Mouse (Mus musculus): Measurements from ENCODE around the gene Atp6ap1.
A peak's percentile ranks its signal among the peaks of the same experiment; 100 is the strongest.

Gene Atp6ap1

DNA sequence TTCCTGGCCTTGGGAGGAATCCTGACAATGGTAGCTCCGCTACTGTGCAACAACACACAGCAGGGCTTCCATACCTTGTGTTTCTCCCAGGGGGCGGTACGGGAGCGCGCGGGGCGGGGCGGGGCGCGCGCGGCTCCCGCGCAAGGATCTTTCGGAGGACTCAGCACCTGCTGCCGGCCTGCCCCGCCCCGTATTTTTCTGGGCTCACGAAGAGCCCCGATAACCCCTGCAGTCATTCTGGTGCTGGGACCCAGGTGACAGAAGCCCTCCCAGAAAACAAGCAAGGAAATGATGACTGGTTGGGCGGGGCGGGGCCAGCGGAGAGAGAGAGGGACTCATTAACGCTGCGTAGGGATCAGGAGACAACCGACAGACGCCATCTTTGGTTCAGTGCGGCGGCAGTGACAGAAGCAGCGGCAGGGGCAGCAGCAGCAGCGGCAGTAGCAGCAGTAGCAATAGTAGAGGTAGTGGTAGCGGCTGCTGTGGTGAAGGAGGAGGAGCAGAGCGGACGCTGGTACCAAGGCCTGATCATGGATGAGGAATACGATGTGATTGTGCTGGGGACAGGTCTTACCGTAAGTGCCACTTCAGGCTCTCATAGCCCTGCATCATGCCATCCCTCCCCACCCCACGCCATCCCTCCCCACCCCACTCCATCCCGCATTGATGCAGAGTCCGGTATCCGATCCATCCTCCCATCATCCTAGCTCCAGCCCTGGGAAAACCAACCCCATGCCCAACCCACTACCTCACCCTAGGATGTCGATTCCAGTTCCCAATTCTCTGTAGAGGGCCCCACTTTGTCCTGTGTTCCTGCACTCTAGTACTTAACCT is 8.2 kb downstream of the Atp6ap1 start, which contains the start of gene Gdi1:
TSS of gene Gdi1 (plus strand) at position 132 of the 834 bp plus-strand sequence.
- DNase-seq: peak; percentile 92

DNA sequence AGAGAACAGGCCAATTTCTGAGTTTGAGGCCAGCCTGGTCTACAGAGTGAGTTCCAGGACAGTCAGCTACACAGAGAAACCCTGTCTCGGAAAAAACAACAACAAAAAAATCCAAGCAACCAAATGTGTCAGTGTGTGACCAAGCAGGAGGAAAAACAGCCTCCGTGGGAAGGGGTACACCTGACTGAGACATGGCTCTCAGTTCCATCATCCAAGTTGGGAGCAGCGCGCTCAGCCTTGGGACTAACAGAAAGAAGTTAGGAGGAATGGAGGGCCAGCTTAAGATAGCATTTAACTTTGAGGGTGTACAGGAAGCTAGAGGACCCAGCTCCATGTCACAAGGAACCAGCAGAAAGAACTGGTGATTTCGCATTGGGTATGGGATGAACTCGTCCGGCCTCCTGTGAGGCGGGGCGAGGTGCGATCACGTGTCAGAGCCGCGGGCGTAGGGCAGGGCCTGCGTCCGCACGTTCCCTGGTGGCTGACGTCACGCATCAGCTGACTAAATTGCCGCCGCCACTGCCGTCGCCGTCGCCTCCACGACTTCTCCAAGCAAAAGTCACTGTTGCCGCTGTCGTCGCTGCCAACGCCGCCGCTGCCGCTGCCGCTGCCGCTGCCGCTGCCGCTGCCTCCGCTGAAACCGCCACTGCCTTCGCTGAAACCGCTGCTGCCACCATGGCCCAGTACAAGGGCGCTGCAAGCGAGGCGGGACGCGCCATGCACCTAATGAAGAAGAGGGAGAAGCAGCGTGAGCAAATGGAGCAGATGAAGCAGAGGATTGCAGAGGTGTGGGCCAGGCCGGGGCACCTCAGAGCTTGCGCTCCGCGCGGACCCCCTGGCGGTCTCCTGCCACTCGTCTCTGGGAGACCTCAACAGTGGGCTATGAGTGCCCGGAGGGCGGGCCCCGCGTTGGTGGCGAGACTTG is 15.9 kb downstream of the Atp6ap1 start, which contains the start of gene Fam50a:
TSS of gene Fam50a (plus strand) at position 494 of the 925 bp plus-strand sequence.
- DNase-seq: peak; percentile 91

DNA sequence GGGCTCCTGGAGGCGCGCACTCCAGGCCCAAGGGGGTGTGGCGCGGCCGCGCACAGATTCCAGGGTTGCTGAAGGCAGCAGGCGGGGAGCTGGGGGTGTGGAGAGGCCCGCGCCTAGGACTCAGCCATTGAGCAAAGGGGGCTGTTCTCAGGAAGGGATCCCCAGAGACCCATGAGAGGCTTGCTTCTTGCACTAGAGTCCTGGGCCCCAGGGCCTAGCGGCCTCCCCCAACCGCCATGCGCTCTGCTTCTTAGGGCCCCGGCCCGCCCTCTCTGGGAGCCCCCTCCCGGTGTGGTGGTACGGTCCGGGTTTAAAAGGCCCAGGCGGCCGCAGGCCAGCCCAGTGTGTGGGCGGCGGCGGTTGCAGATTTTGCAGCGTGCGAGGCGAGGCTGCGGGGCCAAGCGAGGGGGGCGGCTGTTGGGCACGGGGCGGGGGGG is 31.8 kb downstream of the Atp6ap1 start, which contains the start of gene Plxna3:
TSS of gene Plxna3 (plus strand) at position 342 of the 437 bp plus-strand sequence.
- peak; percentile 89 for DNase-seq

- DNase-seq: no peak
These were observed 32.3 kb downstream of the Atp6ap1 start for GRCm38 (mm10) chrX:74329215-74329671.

GRCm38 (mm10) chrX:74330166-74330930 is 33.5 kb downstream of the Atp6ap1 start:
- peak; percentile 25 for DNase-seq

DNA sequence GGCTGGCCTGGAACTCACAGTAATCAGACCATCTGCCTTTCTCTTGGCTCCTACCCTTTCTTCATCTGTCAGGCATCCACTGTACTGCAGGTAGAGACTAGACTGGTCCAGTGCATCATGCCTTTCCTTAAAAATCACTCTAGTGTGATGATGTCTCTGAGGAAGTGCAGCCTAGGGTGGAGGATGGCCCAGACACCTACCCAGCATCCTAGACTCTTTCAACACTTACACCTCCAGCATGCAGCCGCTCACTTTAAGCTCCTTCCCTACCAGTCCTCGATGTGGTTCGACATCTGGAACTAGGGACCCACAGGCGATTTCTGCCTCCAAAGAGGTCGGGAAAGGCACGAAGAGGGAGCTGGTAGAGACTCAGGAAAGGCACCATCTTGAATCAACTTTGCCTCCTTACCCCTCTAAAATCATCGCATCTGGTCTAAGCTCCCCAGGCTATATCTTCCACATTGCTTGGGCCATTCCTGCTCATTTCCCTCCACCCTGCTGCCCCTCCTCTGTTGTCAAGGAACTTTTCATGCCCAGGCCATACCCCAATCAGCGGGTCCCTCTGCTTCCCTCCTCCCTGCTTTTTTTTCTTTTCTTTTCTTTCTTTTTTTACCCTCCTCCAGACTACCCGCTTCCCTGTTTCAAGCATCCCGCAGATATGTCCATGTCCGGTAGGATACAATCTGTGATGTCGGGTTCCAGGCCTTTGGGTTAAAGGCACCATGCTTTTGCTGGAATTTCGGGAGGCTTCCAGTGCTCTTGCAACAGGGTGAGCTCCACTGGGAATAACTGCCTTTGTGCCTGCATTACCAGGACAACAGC is 56.0 kb downstream of the Atp6ap1 start:
- DNase-seq: no peak

DNA sequence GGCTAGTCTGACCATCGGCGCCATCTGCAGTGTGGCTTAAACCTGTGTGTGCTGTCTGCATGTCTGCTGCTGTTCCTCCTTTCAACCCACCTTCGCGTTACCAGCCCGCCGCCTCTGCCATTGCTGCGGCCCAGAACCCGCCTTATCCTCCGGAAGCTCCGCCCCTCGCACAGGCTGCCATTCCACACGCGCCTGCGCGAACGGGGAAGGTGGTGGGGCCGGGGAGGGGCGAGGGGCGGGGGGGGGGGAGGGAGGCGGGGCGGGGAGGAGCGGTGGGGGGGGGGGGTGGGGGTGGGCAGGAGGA is 56.5 kb downstream of the Atp6ap1 start, which contains the start of gene Lage3:
TSS of gene Lage3 (minus strand) at position 152 of the 304 bp plus-strand sequence.
- peak; percentile 89 for DNase-seq
